Mouse (Mus musculus) small intestine, adult 2 months (tissue): ENCODE measurements around the gene Polr2l.

Experiments used
- CTCF ChIP-seq: fragments of 200-500 bp; IDR thresholded peaks from 2 replicates; pipeline ENCODE4 v1.5.1; 2012; ENCODE audit warnings: low read depth, mild to moderate bottlenecking, control low read depth, inconsistent platforms, low read length, moderate library complexity, mixed read lengths; ENCODE audit not compliant: insufficient replicate concordance, insufficient read length; ENCODE audit errors: extremely low read depth
- POLR2A ChIP-seq: fragments of 200-500 bp; IDR thresholded peaks from 2 replicates; pipeline ENCODE4 v1.6.1; 2012; ENCODE audit warnings: low read depth, mild to moderate bottlenecking, control low read depth, inconsistent platforms, low read length, moderate library complexity

GRCm38 (mm10) chr7:141477578-141478269 lies 2.8 kb upstream of the Polr2l start:
- TF ChIP-seq POLR2A (no peak), CTCF (no peak)
